Mouse (Mus musculus): ENCODE results near the gene Ubr4. TPM values are rescaled to one million over a fixed set of nuclear protein-coding genes. Genes with fewer than 3 reads are reported as not detected.

The Ubr4 gene
- 10 to 100 TPM; 53.5 to 64.8 TPM for polyA plus RNA-seq (2017; shearing (Covaris generic))

GRCm38 (mm10) chr4:139351931-139352711 lies at the start of gene Ubr4, which contains the start of the genes Mrto4 and Emc1:
Gene Ubr4, plus strand, starts transcription at chr4:139352609.
Gene Mrto4, minus strand, starts transcription at chr4:139352576.
Gene Emc1, plus strand, starts transcription at chr4:139352587.
- ATAC-seq: peak; percentile 98

GRCm38 (mm10) chr4:139305521-139305920 lies 46.9 kb upstream of the Ubr4 start:
- ATAC-seq: no peak

- no peak for ATAC-seq
These were observed 44.5 kb upstream of the Ubr4 start for GRCm38 (mm10) chr4:139307916-139308315.

DNA sequence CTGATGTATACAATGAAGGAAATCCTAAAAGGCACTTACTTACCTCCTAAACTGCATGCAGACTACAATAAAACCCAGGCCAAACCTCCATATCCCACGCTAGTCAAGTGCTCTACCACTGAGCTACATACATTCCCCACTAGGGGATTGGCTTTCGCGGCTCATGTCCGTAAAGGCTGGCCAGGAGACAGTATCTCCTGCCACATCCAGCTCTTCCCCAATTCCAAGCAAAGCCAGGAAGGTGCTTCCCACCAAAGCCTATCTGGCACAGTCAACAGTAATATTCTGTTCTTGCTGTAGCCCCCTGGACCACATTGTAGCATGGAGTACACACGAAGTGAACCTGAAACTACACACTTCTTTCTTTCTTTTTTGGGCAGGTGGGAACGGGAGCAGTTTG lies 42.8 kb upstream of the Ubr4 start:
- ATAC-seq: no peak

GRCm38 (mm10) chr4:139310171-139310898 lies 42.1 kb upstream of the Ubr4 start, which contains the start of the genes Pqlc2 and Akr7a5:
Gene Pqlc2, minus strand, starts transcription at chr4:139310708.
Gene Akr7a5, plus strand, starts transcription at chr4:139310744.
- peak; percentile 79 for ATAC-seq

DNA sequence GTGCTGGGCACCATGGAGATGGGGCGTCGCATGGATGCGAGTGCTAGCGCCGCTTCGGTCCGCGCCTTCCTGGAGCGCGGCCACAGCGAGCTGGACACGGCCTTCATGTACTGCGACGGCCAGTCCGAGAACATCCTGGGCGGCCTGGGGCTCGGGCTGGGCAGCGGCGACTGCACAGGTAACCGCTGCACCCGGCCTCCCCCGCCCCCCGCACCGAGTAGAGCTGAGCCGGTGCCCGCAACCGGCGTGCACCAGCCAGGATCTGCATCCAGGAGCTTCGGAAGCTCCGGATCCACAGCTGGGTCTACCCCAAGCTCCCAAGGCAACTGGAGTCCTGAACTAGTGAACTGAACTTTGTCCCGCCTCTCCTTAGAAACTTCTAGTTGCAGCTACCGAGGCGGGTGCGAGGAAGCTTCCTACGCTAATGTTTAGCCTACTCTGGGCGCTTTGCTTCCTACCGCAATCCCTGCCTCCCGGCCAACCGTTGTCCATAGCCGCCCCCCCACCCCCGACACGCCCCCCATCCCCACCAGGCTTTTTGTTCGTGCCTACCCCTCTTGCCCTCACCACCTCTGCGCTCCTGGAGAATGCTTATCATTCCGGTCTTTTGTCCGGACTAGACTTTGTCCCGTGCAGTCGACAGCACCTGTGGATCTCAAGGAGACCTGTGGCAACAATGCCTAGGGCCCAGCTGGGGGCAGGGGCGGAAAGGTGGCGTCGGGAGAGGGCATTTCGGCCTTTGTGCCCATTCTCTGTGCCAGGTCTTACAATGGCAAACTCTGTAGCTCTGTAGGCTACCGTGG lies 41.3 kb upstream of the Ubr4 start:
- ATAC-seq: peak; percentile 44

GRCm38 (mm10) chr4:139311707-139312106 lies 40.7 kb upstream of the Ubr4 start:
- ATAC-seq: no peak

DNA sequence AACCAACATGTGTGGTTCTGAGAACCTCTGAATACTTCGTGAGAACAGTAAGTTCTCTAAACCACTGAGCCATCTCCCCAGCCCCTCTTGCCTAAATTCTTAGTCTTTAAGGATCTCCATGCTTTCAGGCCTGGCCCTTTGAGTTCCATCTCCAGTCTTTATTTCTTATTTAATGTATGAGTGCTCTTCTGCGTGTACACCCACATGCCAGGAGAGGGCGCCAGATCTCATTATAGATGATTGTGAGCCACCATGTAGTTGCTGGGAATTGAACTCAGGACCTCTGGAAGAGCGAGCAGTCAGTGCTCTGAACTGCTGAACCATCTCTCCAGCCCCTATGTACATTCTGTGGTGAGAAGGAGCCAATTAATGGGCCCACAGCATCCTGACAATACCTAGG lies 39.8 kb upstream of the Ubr4 start:
- peak; percentile 42 for ATAC-seq

GRCm38 (mm10) chr4:139318449-139318848 lies 34.0 kb upstream of the Ubr4 start:
- no peak for ATAC-seq

- peak; percentile 53 for ATAC-seq
These were observed 32.7 kb upstream of the Ubr4 start for GRCm38 (mm10) chr4:139319740-139320139.

- ATAC-seq: peak; percentile 99
These were observed 21.8 kb upstream of the Ubr4 start for GRCm38 (mm10) chr4:139330605-139331004.

DNA sequence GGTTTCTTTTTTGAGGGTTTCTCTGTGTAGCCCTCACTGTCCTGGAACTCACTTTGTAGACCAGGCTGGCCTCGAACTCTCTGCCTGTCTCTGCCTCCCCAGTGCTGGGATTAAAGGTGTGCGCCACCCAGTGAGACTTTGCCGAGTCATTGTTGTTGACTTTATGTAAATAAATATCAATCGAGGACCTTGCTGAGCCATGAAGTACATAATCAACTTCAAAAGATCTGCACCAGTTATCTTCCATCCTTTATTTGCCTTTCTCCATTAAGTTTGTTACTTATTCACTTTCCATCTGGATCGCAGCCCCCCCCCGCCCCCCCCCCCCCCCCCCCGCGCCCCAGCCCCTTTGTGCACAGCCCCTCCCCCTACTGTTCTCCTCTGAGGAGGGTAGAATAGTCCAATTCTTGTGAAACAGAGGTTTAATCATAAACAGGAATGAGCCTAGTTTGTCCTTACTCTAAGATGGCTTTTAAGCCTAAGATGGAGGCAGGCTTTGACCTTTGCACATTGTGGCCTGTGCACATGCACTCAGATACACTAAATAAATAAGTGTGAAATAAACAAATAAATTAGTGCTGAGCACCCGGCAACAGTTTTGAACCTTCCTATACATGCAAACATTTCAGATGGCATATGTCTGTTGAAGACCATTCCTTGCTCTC lies 17.6 kb upstream of the Ubr4 start:
- no peak for ATAC-seq

GRCm38 (mm10) chr4:139335507-139335906 lies 16.9 kb upstream of the Ubr4 start:
- ATAC-seq: no peak

DNA sequence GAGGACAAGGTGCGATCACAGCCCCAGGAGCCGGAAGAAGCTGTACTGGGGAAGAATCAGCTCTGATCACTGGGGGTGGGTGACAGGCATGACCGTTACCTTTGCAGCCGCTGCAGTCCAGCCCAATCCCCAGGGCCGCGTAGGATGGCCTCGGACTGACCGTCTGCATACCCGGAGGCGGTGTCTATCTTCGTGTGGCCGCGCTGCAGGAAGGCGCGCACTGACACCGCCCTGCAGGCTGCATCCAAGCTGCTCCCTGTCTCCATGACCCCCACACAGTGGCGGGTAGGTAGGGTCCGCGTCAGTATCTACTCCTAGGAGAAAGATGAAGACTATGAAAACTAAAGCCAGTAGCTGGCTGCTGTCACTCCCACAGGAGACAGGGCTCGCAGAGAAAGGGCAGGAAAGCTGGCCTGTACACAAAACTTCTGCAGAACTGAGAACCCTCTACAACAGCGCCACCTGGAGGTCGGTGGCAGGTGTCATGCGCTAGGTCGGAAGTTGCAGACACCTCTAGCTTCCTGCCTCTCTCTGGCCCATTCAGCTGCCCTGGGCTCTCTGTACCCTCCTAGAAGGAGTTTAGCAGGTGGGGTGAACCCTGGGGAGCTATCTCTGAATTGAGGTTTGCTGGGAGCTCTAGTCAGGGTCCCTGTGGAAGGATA lies 15.5 kb upstream of the Ubr4 start:
- peak; percentile 99 for ATAC-seq

GRCm38 (mm10) chr4:139338145-139338544 lies 14.3 kb upstream of the Ubr4 start:
- no peak for ATAC-seq

GRCm38 (mm10) chr4:139340835-139341234 lies 11.6 kb upstream of the Ubr4 start:
- ATAC-seq: no peak

- no peak for ATAC-seq
These were observed 10.7 kb upstream of the Ubr4 start for GRCm38 (mm10) chr4:139341556-139342233.

DNA sequence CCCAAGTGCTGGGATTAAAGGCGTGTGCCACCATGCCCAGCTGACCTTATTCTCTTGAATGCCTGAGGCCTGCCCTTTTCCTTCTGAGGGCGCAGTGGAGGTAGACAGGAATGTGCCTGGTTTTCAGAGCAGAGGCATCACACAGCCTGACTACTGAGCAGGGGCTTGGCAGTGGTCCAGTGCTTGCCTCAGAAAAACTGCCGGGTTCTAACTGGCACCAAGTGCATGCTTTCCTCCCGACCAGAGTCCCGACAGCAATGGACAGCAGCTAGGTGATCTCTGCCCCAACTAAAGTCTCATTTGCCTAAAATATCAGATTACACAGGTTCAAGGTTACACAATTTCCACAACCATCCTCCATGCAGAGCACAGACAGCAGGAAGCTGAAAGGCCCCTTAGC lies 8.7 kb upstream of the Ubr4 start:
- ATAC-seq: no peak

DNA sequence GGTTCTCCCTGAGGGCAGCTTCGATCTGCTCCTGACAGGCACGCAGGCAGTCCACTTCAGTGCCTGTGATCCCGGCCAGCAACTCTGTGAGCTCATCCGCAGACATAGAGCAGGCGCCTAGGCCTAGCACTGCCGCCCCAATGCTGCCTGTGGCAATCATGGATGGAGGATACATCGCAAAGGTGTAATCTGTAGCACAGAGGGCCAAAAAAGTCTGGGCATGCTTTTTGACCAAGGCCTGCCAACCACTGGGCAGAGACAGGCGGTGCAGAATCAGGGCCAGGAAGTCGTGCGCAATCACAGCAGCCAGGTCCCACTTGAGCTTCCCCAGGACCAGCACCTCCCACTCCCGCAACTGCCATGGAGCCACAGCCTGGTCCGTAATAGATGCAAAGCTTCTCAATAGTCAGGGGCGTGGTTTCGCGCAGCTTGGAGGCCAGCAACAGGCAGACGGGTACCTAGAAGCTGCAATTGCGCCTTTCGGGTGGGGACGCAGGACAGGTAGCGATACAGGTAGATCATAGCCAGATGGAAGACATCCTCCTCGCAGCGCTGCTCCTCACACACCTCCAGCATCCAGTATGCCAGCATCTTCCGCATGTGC lies 6.9 kb upstream of the Ubr4 start:
- no peak for ATAC-seq

DNA sequence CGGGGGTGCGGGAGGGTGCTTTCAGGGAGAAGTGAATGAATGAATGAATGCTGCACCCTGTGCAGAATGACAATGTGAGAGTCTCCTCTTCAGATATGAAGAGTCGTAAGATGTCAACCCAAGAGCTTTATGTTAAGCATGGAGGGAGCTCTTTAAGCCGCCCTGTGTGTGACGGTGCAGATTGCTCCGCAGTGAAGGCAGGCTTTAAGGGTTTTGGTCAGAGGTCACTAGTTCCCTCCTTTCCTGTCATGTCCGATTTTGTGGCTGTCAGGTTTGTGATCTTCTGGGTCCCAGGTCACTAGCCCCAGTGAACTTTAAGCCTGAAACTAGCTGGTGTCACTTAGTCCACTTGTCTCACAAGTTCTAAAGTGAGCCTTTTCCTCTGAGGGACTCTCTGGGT lies 423 bp downstream of the Ubr4 start:
- ATAC-seq: no peak

- no peak for ATAC-seq
These were observed 4.8 kb downstream of the Ubr4 start for GRCm38 (mm10) chr4:139357211-139357610.

All from CD4-positive, CD25-positive, alpha-beta regulatory T cell, adult 4 months (primary cell).